Mouse (Mus musculus) erythroblast, embryonic 14.5 days (primary cell): Measurements from ENCODE around the gene Lrrc66.

Experiments
- GATA1 ChIP-seq: IDR thresholded peaks from 2 replicates; pipeline ENCODE4 v1.6.1; 2012; ENCODE audit warnings: low read length, inconsistent platforms, mixed read lengths
- TAL1 ChIP-seq: IDR thresholded peaks from 3 replicates; pipeline ENCODE4 v1.6.1; 2012; ENCODE audit warnings: low read length, inconsistent platforms, mixed read lengths

- TF ChIP-seq GATA1 (no peak), TAL1 (no peak)
Observed at GRCm38 (mm10) chr5:73615211-73615610, 17.1 kb downstream of the Lrrc66 start.
